Mouse (Mus musculus) skeletal muscle tissue, adult 2 months (tissue): ENCODE results near the gene Defa37.
"Not testable (repeated sequence)": the region's sequence is repeated elsewhere in the genome, so short reads cannot be mapped to it uniquely, and the experiment has no call there.

ENCODE experiments used
- DNase-seq: peaks from one replicate; pipeline ENCODE4 v3.0.0-alpha.2; 2012; ENCODE audit warnings: low read depth, low spot score

The Defa37 gene

GRCm38 (mm10) chr8:21565086-21565485, at the start of gene Defa37:
Defa37 (plus strand) TSS chr8:21565386.
- DNase-seq: not testable (repeated sequence)

- not testable (repeated sequence) for DNase-seq
These were observed 36.5 kb upstream of the Defa37 start, which contains the start of gene Defa32 for GRCm38 (mm10) chr8:21528732-21529131. Defa32 (plus strand) TSS chr8:21529032.

GRCm38 (mm10) chr8:21582706-21583105, 17.5 kb downstream of the Defa37 start, which contains the start of gene Defa28:
Defa28 (plus strand) TSS chr8:21583006.
- not testable (repeated sequence) for DNase-seq

GRCm38 (mm10) chr8:21594408-21594807, 29.2 kb downstream of the Defa37 start, which contains the start of gene Gm7861:
Gm7861 (minus strand) TSS chr8:21594508.
- not testable (repeated sequence) for DNase-seq
